Mouse (Mus musculus): ENCODE results near the gene Bco2.

- TF ChIP-seq CTCF (IDR thresholded peaks at IDR 0.05; ENCODE audit: borderline replicate concordance, control insufficient read depth, extremely low read depth, insufficient read depth, low read length, poor library complexity) (no peak), POLR2A (IDR thresholded peaks at IDR 0.05; ENCODE audit: control insufficient read depth, extremely low read depth, insufficient read depth, low read length, poor library complexity) (no peak)
Observed at GRCm38 (mm10) chr9:50567881-50568280, 12.9 kb upstream of the Bco2 start.
